In the genomic region with DNA sequence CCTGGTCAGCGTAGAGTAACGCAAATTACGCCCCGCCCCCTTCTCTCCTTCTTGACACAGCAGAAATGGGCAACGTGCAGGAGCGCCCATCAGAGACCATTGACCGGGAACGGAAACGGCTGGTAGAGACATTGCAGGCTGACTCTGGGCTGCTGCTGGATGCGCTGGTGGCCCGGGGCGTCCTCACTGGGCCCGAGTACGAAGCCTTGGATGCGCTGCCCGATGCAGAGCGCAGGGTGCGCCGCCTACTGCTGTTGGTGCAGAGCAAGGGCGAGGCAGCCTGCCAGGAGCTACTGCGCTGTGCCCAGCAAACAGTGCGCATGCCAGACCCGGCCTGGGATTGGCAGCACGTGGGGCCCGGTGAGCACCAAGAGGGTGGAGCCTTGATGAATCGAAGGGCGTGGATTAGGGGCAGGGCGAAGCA, we compare ENCODE assay signal across 7 mouse cellular contexts. TPM values are rescaled to one million over a fixed set of nuclear protein-coding genes. Genes with fewer than 3 reads are reported as not detected.
DNase-seq lines count a peak whose midpoint lies in the region; ATAC-seq and TF ChIP-seq lines count a peak whose summit lies in the region.

No protein-coding gene starts in this region.

- no peak overlapping the region for H3K27ac ChIP-seq in embryonic facial prominence, embryonic 11.5 days (replicated peaks; ENCODE audit: low read depth, low read length)
- H3K27ac ChIP-seq in intestine, postnatal 0 days (ENCODE audit: low read depth, low read length): no peak overlapping the region

- 2% methylated on average over 28 of the region's 28 CpGs for WGBS in embryonic facial prominence, embryonic 11.5 days
- 2% methylated on average over 28 of the region's 28 CpGs for WGBS in intestine, postnatal 0 days

- peak; percentile 95 for DNase-seq in adrenal gland, postnatal 36 days
- DNase-seq in embryonic facial prominence, embryonic 11.5 days (ENCODE audit: low spot score): no peak
- peak; percentile 81 to 87 for DNase-seq in heart, adult 18-20 months
- DNase-seq in left cerebral cortex, postnatal 10 days (ENCODE audit: extremely low spot score in 1 of 2, low spot score in 2 of 2): peak; percentile 64 to 85
- peak; percentile 79 to 88 for DNase-seq in lung, postnatal 4 days
- peak; percentile 82 to 83 for DNase-seq in right cerebral cortex, postnatal 36 days (ENCODE audit: low spot score in 2 of 2)

- H3K9ac ChIP-seq in embryonic facial prominence, embryonic 11.5 days (replicated peaks; ENCODE audit: low read length): no peak overlapping the region
- no peak overlapping the region for H3K9ac ChIP-seq in intestine, postnatal 0 days (ENCODE audit: low read depth, low read length)

- ATAC-seq in embryonic facial prominence, embryonic 11.5 days (replicated peaks; ENCODE audit: insufficient number of reproducible peaks, low FRiP score, low TSS enrichment, low read depth): peak; percentile 27
- peak; percentile 68 for ATAC-seq in intestine, postnatal 0 days

- H3K9me3 ChIP-seq in embryonic facial prominence, embryonic 11.5 days (replicated peaks; ENCODE audit: control insufficient read depth, low read length): no peaks in the 10 kb centered on the region
- no peaks in the 10 kb centered on the region for H3K9me3 ChIP-seq in intestine, postnatal 0 days (ENCODE audit: control insufficient read depth)

- H3K4me2 ChIP-seq in embryonic facial prominence, embryonic 11.5 days (ENCODE audit: low read depth, low read length): no peak overlapping the region
- peak overlapping the region; percentile 55 for H3K4me2 ChIP-seq in intestine, postnatal 0 days (replicated peaks; ENCODE audit: low read depth)

- TF ChIP-seq CTCF in intestine, postnatal 0 days (IDR thresholded peaks at IDR 0.05; ENCODE audit: low read depth): peak; percentile 65

- H3K36me3 ChIP-seq in embryonic facial prominence, embryonic 11.5 days (replicated peaks; ENCODE audit: control insufficient read depth, insufficient read depth, low read depth, low read length): no peaks in the 10 kb centered on the region; the same call in 1 of the 2 replicates
- H3K36me3 ChIP-seq in intestine, postnatal 0 days (ENCODE audit: control insufficient read depth, insufficient read depth): no peaks in the 10 kb centered on the region

- H3K4me1 ChIP-seq in embryonic facial prominence, embryonic 11.5 days (ENCODE audit: control insufficient read depth, insufficient read depth, low read length): peaks cover 8% of the 10 kb centered on the region
- H3K4me1 ChIP-seq in intestine, postnatal 0 days (replicated peaks; ENCODE audit: control insufficient read depth, insufficient read depth, low read length): peaks cover 9% of the 10 kb centered on the region

- intact Hi-C loops in left cerebral cortex, postnatal 10 days (cut with DNase I): no loop called here

- peaks cover 57% of the 10 kb centered on the region for H3K27me3 ChIP-seq in embryonic facial prominence, embryonic 11.5 days (ENCODE audit: control insufficient read depth, insufficient read depth, low read length)
- H3K27me3 ChIP-seq in intestine, postnatal 0 days (replicated peaks; ENCODE audit: control insufficient read depth, insufficient read depth, low read length): peaks cover 46% of the 10 kb centered on the region

- H3K4me3 ChIP-seq in embryonic facial prominence, embryonic 11.5 days (ENCODE audit: low read depth, low read length): no peak overlapping the region
- H3K4me3 ChIP-seq in intestine, postnatal 0 days (ENCODE audit: low read depth, low read length): peak overlapping the region; percentile 27

RNA-seq across cellular contexts. Expression of a gene that starts 3.0 kb away (rescaled TPM):
- total RNA-seq in adrenal gland, postnatal 36 days (2021): 1 to 10 TPM; 5.5 TPM
- 0.84 and 1.2 TPM in 2 replicates for polyA plus RNA-seq in embryonic facial prominence, embryonic 11.5 days (2014; fragmentation: Nextera tagmentation; extraction: Ambion mirVana)
- 10 to 100 TPM; 22.1 to 25.7 TPM for total RNA-seq in heart, adult 18-20 months (2021)
- polyA plus RNA-seq in intestine, postnatal 0 days (2015; fragmentation: Nextera tagmentation; extraction: Ambion mirVana): 0.76 and 0.90 TPM in 2 replicates
- total RNA-seq in left cerebral cortex, postnatal 10 days (2021): 1 to 10 TPM; 3.2 to 3.5 TPM

RNA-seq across cellular contexts. Expression of a gene that starts 9.3 kb away (rescaled TPM):
- 1 to 10 TPM; 1.3 to 1.6 TPM for total RNA-seq in adrenal gland, postnatal 36 days (2021)
- polyA plus RNA-seq in embryonic facial prominence, embryonic 11.5 days (2014; fragmentation: Nextera tagmentation; extraction: Ambion mirVana): 0.13 TPM in 1 of 2 replicates, not detected in the other
- 1 to 10 TPM; 4.6 to 4.7 TPM for total RNA-seq in heart, adult 18-20 months (2021)
- 0.27 and 0.48 TPM in 2 replicates for polyA plus RNA-seq in intestine, postnatal 0 days (2015; fragmentation: Nextera tagmentation; extraction: Ambion mirVana)
- total RNA-seq in left cerebral cortex, postnatal 10 days (2021): under 1 TPM; 0.34 to 0.75 TPM

RNA-seq across cellular contexts. Expression of a gene that starts 10.7 kb away (rescaled TPM):
- total RNA-seq in adrenal gland, postnatal 36 days (2021): 1 to 10 TPM; 2.4 to 2.8 TPM
- 23.6 and 25.2 TPM in 2 replicates for polyA plus RNA-seq in embryonic facial prominence, embryonic 11.5 days (2014; fragmentation: Nextera tagmentation; extraction: Ambion mirVana)
- 1 to 10 TPM; 1.1 to 1.6 TPM for total RNA-seq in heart, adult 18-20 months (2021)
- 1.5 and 1.7 TPM in 2 replicates for polyA plus RNA-seq in intestine, postnatal 0 days (2015; fragmentation: Nextera tagmentation; extraction: Ambion mirVana)
- 10 to 100 TPM; 68.2 to 82.2 TPM for total RNA-seq in left cerebral cortex, postnatal 10 days (2021)

RNA-seq across cellular contexts. Expression of a gene that starts 14.5 kb away (rescaled TPM):
- total RNA-seq in adrenal gland, postnatal 36 days (2021): 1 to 10 TPM; 3.3 to 3.6 TPM
- polyA plus RNA-seq in embryonic facial prominence, embryonic 11.5 days (2014; fragmentation: Nextera tagmentation; extraction: Ambion mirVana): 1.2 and 2.0 TPM in 2 replicates
- 1 to 10 TPM; 2.9 to 3.0 TPM for total RNA-seq in heart, adult 18-20 months (2021)
- polyA plus RNA-seq in intestine, postnatal 0 days (2015; fragmentation: Nextera tagmentation; extraction: Ambion mirVana): 6.0 and 6.2 TPM in 2 replicates
- under 1 TPM; 0.58 to 0.61 TPM for total RNA-seq in left cerebral cortex, postnatal 10 days (2021)

RNA-seq across cellular contexts. Expression of a gene that starts 14.5 kb away (rescaled TPM):
- 10 to 100 TPM; 15.3 to 17.9 TPM for total RNA-seq in adrenal gland, postnatal 36 days (2021)
- polyA plus RNA-seq in embryonic facial prominence, embryonic 11.5 days (2014; fragmentation: Nextera tagmentation; extraction: Ambion mirVana): 14.0 and 16.6 TPM in 2 replicates
- total RNA-seq in heart, adult 18-20 months (2021): 1 to 10 TPM; 4.9 to 5.8 TPM
- 50.6 TPM in 2 replicates for polyA plus RNA-seq in intestine, postnatal 0 days (2015; fragmentation: Nextera tagmentation; extraction: Ambion mirVana)
- total RNA-seq in left cerebral cortex, postnatal 10 days (2021): 1 to 10 TPM; 5.5 to 5.8 TPM

Comparison
In these comparisons a context has a peak if more than half of its experiments do, and no peak if none do; other contexts are left out.
1. RNA of a gene that starts 10.7 kb away (total RNA-seq): 68.2 to 82.2 TPM in left cerebral cortex, postnatal 10 days; 2.4 to 2.8 TPM in adrenal gland, postnatal 36 days and 1.1 to 1.6 TPM in heart, adult 18-20 months; every median in the first group is over 10 times any median in the second.